Mouse (Mus musculus) layer of hippocampus, postnatal 14 days (tissue): ENCODE results near the gene Slc30a7. TPM values are rescaled to one million over a fixed set of nuclear protein-coding genes. Genes with fewer than 3 reads are reported as not detected.

Source experiments
- microRNA-seq, 2 experiments: library from miRNA; unstranded; fragments of <30 nt; microRNA quantifications; one replicate each; pipeline ENCODE4 v1.2.0; 2021
- total RNA-seq, 2 experiments: library from RNA; stranded (reverse); gene quantifications; 2 replicates each; pipeline ENCODE4 v1.2.3; 2021

Gene Slc30a7
- total RNA-seq, 2 experiments from 2014 or later: 22.8 to 27.0 TPM

Small RNAs within 50 kb of the gene (microRNA-seq; reads per million reads assigned to microRNA genes)
- 0 reads per million in 2 experiments for gene Mir669n

Other genes starting within 250 kb of the Slc30a7 start
- gene Dph5, start 119.6 kb downstream of the Slc30a7 start, total RNA-seq: 10 to 100 TPM; 15.9 to 16.9 TPM
- gene Extl2, start 56 bp upstream of the Slc30a7 start, total RNA-seq: 10 to 100 TPM; 64.1 to 65.2 TPM
- gene Vcam1, start 122.3 kb upstream of the Slc30a7 start, total RNA-seq: 10 to 100 TPM; 35.1 to 40.3 TPM
- gene Gpr88, start 246.1 kb upstream of the Slc30a7 start, total RNA-seq: 1 to 10 TPM; 3.6 to 4.2 TPM